Mouse (Mus musculus) layer of hippocampus, adult 11-12 months (tissue): Measurements from ENCODE around the gene Pik3r2.
"Not testable (repeated sequence)": the region's sequence is repeated elsewhere in the genome, so short reads cannot be mapped to it uniquely, and the experiment has no call there.

Source experiments
- DNase-seq: peaks from one replicate; pipeline ENCODE4 v3.0.0; 2022; ENCODE audit warnings: low spot score

Gene Pik3r2

DNA sequence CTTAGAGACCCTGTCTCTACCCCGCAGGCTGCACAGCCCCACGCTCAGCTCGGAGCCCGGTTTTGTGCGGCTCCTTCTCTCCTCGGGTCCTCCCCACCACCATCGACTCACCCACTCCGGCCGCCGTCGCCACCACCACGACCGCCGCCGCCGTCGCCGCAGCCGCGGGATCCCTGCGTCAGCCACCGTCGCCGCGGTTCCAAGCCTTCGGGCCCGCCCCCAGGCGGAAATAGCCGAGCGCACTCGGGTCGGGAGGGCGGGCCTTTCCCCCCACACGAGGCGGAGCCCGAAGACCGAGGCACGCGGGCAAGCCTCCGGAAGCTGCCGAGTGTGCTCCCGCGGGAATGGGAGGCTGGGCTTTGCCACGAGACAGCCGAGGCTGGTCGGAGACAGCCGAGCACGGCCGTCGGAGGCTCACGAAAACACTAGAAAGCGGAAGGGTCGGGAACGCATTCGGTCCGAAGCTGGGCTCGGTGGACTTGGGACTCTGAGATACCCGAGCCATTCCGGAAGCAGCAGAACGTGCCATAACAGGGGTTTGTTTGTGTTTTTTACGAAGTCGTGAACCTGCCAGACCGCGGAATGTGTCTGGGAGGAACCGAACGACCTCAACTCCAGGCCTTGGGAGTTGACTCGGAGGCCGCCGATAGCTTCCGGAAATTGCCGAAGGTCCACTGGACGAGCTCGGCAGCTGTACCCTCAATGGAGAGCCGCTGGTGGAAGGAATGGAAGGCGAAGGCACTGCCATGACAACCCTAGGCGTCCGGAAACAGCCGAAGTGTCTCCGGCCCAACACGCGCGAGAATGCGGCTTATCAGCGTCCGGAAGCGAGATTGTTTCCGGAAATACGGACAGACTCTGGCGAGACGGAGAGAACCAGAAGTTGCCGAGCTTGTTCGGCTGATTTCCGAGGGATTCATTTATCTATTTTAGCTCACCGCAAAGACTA lies at the start of gene Pik3r2:
TSS of gene Pik3r2 (minus strand) at position 218 of the 949 bp plus-strand sequence.
- peak; percentile 98 for DNase-seq

DNA sequence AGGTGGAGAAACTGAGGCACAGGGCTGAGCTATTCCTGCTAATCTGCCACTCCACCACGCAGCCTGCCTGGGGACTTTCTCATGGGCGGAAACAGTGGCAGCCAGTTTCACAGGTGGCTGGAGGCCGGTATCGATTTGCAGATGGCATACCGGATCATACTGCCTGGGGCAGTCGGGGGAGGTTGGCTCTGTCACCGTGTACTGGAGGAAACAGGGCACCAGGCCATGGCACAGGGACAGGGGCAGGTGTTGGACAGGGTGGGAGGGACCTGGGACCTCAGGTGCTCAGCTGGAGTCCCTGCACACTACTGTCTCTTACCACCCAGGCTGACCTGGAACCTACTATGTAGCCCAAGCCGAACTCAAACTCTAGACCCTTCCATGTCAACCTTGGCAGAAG lies 49.3 kb upstream of the Pik3r2 start:
- DNase-seq = no peak

DNA sequence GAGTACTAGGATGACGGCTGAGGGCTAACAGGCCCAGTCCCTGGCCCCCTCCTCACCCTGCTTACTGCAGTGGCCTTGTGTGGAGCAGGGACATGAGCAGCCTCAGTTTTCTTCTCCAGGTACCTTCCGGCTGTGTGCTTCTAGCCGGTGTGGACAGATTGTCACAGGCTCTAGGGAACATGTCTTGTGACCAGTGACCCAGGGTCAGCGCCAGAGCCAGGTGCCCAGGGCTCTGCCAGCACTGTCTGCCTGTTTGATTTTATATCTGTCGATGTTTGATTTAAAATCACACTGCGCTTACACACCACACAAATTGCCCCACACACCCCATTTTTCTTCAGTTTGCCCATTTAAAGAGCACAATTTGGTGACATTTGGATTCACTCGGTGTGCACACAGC lies 47.3 kb upstream of the Pik3r2 start:
- no peak for DNase-seq

DNA sequence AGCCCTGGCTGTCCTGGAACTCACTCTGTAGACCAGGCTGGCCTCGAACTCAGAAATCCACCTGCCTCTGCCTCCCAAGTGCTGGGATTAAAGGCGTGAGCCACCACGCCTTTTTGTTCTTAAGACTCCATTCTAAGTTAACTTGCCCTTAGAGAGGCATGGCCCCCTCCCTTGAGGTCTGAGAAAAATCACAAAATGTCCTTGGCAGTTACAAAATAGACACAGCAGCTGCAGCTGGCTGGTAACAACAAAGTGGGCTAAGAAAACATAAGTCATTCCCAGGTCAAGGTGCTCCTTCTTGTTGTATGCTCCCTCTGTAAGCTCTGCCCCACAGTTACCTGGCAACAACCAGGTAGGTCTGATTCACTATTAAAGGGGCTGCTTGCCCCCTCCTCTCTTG lies 46.1 kb upstream of the Pik3r2 start:
- not testable (repeated sequence) for DNase-seq

DNA sequence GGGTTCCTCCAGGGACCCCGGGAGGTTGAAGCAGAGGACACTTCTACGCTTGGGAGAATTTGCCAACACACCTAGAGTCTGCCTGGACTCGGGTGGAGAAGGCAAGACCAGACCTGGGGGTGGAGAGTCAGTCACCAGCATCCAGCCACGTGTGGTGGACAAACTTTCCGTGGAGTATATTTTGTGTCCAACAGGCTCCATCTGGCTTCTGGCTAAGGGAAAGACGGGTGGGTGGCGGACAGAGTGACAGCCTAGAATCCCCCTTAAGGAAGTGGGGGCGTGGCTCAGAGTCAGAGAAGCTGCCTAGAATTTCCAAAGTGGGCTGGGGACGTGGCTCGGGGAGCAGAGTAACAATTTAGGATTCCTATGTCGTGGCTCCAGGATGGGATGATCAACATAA lies 45.5 kb upstream of the Pik3r2 start:
- DNase-seq = no peak

DNA sequence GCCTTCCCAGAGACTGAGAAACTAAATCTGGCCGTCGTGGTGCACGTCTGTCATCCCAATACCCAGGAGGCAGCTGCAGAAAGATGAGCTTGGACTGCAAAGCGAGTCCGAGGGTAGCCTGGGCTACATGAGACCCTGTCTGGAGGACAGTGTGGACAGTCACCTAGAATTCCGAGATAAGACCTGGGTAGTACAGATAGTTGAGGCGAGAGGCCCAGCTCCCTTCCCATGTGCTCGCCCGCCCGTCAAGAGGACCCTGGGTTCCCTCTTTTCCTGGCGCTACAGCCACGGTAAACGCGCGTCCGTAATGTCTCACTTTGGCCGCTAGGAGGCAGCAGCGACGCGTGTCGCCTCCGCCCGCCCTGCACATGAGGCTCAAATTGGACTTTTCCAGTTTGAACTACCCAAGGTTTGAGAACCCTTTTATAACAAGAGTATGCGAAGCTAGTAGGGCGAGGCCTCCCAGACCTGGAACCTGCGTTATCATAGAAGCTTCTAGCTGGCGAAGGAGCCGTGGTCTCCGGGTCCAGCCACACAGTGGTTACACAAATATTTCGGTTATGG lies 45.0 kb upstream of the Pik3r2 start:
- peak; percentile 68 for DNase-seq

DNA sequence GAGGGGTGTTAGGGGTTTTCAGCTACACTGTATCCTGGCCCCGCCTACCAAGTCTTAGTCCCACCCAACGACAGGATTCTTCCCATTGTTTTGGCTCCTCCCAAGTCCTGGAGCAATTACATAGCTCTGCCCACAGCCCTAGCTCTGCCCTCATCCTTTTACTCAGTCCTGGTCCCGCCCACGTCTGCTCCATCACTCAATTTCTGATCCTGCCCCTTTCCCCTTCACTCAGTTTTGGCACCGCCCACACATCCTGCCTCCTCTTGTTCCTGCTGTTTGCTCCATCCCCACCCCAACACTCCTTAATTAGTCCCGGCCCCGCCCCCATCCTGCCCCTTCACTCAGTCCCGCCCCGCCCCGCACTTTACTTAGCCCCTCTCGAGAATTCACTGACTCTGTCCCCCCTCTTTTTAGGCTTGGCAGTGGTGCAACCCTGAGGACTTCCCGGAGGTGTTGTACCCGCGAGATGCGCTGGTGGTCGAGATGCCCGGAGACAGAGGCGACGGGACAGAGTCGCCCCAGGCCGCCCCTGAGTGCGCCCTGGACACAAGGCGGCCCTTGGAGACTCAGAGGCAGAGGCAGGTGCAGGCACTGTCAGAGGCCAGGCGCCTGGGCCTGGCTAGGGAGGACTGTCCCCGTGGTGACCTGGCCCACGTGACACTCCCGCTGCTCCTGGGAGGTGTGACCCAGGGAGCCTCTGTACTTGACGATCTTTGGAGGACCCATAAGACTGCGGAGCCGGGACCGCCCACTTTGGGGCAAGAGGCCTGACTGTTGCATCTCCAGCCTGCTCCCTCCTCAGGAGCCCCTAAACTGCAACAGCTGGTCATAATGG lies 43.8 kb upstream of the Pik3r2 start:
- DNase-seq = no peak

DNA sequence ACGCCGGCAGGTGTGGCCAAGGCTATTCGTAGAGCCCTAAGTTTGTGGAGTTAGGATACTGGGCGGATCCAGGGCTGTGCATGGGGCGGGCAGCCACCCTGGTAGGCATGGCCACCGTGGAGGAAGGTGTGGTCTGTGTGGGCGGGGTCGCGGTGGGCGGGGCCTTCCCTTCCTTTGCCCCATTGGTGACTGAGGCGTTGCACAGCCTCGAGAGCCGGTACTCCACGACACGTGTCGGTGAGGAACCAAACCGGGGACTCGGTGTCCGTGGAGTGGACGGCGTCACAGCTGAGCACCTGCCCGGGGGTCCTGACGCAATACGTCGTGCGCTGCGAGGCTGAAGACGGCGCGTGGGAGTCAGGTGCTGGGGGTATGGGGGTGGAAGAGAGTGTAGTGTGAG lies 40.2 kb upstream of the Pik3r2 start:
- peak; percentile 51 for DNase-seq

DNA sequence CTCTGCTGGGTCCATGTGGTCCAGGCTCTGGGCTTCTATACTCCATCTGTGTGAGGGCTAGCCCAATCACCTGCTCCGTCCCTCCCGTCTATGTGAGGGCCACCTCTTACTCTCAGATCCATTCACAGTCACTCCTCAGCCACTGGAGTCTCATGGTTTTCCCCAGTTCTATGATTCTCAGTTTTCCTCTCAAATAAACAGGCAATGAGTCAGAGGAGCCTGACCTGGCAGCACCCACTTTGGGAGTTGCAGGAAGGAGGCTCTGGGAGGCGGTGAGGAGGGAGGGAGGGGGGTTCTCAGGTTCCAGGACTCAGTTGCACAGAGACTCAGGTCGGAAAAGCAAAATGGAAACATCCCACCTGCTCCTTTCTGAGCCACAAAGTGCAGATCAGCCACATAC lies 36.4 kb upstream of the Pik3r2 start:
- DNase-seq = no peak

DNA sequence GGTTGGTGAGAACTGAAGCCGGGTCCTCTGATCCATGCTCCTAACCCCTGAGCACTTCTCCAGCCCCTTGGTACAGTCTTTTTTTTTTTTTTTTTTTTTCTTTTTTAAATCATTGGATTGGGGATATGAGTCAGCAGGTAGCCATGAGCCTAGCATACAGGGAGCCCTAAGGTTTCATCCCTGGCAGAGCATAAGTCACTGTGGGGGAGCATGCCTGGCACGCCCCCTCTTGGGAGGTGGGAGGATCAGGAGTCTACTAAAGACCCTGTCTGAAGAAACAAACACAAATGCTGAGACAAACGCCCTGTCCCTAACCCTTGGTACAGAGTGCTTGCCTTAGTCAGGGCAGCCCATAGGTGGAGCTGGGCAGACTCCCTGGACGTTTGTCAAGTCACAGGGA lies 35.5 kb upstream of the Pik3r2 start:
- DNase-seq = no peak

DNA sequence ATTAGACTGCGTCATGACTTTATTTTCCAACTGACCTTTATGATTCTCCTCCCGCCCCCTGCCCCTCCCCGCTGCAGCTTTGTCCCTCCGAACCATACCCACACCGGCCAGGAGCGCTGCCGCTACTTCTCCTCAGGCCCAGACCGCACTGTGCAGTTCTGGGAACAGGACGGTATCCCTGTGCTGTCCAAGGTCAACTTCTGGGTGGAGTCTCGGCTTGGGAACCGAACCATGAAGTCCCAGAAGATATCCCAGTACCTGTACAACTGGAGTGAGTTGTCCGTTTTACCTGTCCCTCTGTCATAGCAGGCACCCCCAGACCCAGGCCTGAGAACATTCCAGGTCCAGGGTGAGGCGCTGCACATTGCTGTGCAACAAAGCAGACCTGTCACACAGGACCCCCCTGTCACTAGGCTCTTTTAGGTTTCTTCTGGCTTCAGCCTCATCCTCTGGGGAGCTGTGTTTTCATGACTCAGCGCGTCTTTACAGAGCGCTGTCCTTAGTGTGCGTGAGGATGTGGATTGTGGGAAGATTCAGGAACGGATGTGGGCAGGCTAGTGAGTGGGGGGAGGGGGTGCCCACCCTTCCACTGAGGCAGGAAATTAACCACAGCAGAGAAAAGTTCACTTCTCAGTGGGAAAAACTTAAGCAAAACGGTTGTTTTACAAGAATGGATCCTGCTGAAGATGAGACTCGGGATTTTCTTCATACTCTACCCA lies 34.6 kb upstream of the Pik3r2 start:
- no peak for DNase-seq

DNA sequence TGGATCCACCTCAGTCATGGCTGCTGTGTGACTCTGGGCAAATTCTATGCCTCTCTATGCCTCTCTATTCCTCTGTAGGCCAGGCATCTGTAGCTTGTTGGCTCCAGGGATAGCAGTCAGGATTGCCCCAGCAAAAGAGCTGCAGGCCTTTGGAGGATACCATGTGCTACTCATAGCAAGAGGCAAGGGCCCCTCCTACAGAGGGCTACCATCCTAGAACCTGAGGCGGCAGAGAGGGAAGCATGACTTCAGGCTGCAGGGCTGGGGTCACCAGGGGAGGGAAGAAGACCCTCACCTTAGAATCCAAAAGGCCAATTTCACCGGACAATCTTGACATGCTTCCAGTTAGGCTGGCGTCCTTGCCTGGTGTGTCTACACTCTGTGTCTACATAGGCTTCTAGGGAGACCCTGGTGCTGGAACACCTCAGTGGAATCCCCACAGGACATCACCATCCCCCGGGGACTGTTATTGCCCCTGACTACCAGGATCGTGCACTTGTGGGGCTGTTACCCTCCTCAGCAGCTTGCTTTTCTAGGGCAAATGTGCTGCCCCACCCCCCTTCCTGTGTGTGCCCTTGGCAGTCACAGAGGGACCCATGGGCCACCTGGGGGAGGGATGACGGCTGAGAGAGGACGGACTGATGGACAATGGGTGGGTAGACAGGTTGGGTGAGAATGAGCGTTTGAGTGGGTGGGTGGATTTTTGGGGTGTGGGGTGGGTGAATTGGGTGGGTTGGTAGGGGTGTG lies 32.6 kb upstream of the Pik3r2 start:
- no peak for DNase-seq

DNA sequence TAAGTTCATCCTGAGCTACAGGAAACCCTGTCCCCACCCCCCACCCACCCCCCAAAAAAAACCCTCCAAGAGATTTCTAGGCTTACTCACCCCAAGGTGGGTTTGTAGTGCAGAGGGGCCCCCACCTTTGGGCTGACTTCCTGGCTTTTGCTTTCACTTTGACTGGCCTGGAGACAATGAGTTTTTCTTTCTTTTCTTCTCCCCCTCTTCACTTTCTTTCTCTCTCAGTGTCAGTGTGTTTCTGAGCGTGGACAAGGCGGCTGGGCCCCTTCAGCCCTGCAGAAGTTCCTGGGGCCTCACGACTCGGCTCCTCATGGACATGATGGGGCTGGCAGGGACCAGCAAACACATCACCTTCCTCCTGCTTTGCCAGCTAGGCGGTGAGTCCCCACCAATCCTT lies 31.7 kb upstream of the Pik3r2 start, which contains the start of gene Il12rb1:
TSS of gene Il12rb1 (plus strand) at position 211 of the 400 bp plus-strand sequence.
- no peak for DNase-seq

DNA sequence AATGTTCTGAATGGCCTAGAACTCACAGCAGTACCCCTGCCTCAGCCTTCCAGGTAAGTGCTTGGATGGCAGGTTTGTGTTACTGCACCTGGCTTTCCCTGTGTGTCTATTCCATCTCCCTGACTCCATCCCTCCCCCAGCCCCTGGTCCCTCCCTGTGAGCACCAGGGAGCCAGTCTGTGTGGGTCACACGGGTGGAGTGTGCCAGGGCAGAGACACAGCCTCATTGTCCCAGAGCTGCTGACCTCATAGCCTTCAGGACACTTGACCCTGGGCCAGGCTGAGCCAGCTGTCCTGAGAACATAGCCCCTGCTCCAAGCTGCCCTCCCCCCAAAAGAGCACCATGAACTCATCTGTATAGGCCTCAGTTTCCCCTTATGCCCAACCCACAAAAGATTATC lies 30.8 kb upstream of the Pik3r2 start:
- DNase-seq = peak; percentile 75

DNA sequence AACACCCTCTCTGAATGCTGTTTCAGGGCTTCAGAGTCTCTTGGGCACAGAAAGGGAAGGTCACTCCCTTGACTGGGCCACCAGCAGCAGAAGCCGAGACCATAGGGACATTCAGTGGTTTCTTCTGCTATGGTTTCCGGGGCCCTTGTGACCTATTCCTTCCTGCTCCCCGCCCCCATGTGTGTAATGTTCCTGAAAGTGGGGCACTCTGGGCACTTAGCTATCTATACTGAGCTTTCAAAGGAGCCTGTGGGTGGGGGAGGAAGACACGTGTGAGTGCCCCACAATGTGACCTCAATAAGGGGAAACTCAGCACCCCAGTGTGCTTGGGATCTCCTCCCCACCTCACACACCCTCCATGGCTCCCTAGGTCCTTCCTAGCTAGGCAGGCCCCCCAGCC lies 30.0 kb upstream of the Pik3r2 start:
- no peak for DNase-seq

DNA sequence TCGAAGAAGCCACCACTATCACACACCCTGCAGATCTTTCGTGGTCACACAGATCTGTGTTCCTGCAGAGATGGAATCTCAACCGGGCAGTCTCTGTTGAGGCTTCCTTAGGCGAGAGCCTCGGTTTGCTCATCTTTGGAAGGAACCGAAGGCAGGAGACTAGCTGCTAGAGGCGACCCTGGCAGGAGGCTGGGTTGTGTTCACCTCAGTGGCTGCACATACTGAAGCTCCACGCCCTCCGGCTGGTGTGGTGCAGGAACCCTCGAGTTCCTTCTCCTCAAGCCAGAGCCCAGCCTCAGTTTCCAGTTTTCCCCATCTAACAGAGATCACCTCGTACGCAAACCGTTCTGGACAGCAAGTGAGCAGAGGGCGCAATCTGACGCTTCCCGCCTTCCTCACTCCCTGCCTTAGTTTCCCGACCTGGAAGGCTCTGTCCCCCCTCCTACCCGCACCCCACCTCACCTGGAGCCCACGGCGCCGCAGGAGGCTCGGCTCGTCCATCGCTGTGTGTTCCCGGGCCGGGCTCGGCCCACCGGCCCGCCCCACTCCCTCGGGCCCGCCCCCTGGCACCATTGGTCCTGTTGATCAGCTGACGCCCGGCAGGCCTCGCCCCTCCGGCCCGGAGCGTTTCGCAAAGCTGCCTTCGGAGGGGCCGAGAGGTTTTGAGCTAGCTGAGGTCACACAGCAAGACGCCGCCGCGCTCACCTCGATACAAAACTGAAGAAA lies 28.1 kb upstream of the Pik3r2 start, which contains the start of gene Mast3:
TSS of gene Mast3 (minus strand) at position 574 of the 726 bp plus-strand sequence.
- peak; percentile 88 for DNase-seq

DNA sequence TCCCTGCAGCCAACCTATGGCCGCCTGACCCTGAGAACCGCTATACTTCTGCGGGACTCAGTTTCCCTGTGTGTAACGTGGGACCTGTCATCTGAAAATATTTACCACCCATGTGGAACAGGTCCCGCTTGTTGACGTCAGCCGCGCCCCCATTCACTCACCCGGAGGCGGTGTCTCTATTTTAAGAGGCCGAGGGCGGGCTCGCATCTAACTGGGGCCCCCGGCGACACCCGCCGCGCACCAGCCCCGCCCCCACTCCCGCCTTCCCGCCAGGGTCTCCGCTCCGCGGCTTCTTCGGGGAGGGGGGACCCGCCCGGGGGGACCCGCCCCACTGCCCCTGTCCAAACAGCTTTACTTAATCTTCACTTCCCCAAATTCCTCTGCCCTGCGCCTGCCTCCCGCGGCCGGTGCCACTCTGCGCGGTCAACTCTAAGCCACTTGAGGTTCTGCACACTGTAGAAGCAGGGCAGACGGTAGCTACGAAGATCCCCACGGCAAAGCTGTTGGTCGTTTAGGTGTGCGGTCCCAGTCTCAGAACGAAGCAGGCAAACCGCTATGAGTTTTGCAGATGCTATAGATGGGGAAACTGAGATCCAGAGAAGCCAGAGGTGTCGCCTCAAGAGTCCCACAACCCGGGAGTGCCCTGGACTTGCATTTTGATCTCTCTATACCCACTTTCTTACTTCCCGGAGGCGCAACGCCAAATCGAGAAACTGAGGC lies 27.4 kb upstream of the Pik3r2 start:
- DNase-seq = peak; percentile 72

DNA sequence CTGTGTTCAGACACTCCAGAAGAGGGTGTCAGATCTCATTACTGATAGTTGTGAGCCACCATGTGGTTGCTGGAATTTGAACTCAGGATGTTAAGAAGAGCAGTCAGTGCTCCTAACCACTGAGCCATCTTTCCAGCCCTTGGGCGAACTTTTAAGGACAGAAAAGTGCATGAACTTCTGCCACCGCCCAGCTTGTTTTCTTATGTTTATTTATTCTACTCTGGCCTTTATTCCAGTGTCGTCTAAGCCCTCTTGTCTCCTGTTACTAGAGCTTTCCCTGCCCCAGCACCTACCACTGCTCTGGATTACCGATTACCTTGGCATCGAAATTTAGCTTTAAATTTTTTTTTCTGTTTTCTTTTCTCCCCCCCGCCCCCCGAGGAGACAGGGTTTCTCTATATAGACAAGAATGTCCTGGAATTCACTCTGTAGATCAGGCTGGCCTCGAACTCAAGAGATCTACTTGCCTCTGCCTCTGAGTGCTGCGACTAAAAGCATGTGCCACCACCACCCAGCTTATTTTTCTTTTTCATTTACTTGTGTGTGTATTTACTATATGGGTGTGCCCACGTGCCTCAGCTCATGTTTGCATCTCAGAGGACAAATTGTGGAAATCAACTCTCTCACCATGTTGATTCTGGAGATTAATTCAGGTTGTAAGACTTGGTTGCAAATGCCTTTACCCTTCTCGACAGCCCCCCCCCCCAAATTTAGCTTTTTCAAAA lies 26.4 kb upstream of the Pik3r2 start:
- no peak for DNase-seq

DNA sequence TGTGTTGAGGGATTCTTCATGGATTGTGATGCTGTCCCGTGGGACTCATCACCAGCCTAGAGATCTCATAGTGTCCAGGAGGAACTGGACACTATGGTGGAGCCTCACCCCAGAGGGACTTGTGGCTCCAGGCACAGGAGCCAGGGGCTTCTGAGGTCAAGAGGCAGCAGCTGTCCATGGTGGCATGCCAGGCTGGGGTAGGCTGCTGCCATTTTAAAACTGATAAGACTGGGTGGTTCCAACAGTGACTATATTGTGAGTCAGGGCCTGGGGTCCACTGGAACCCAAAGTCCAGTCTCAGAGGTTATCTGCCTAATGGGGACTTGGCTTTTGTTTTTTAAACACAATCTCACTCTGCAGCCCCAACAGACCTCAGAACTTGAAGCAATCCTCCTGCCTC lies 25.3 kb upstream of the Pik3r2 start:
- no peak for DNase-seq
